Mouse (Mus musculus) liver, adult (tissue): ENCODE data around the gene Ptprg.

Experiments used
- GATA4 ChIP-seq: IDR thresholded peaks from 2 replicates; pipeline ENCODE4 v1.6.1; 2014; ENCODE audit warnings: mild to moderate bottlenecking, low read length; ENCODE audit not compliant: insufficient replicate concordance

Ptprg gene

GRCm38 (mm10) chr14:11584929-11585633 is 31.7 kb downstream of the Ptprg start:
- TF ChIP-seq GATA4 = no peak

GRCm38 (mm10) chr14:11590387-11590786 is 37.1 kb downstream of the Ptprg start:
- no peak for TF ChIP-seq GATA4

GRCm38 (mm10) chr14:11592650-11593049 is 39.3 kb downstream of the Ptprg start:
- no peak for TF ChIP-seq GATA4

GRCm38 (mm10) chr14:11594336-11594735 is 41.0 kb downstream of the Ptprg start:
- TF ChIP-seq GATA4 = no peak

GRCm38 (mm10) chr14:11604133-11604865 is 51.0 kb downstream of the Ptprg start:
- no peak for TF ChIP-seq GATA4

GRCm38 (mm10) chr14:11608366-11608765 is 55.0 kb downstream of the Ptprg start:
- no peak for TF ChIP-seq GATA4

GRCm38 (mm10) chr14:11609857-11610582 is 56.7 kb downstream of the Ptprg start:
- TF ChIP-seq GATA4 = no peak

GRCm38 (mm10) chr14:11612426-11612825 is 59.1 kb downstream of the Ptprg start:
- no peak for TF ChIP-seq GATA4

- TF ChIP-seq GATA4 = no peak
These were observed 59.8 kb downstream of the Ptprg start for GRCm38 (mm10) chr14:11613146-11613545.

- TF ChIP-seq GATA4 = no peak
These were observed 62.4 kb downstream of the Ptprg start for GRCm38 (mm10) chr14:11615697-11616096.

- TF ChIP-seq GATA4 = no peak
These were observed 64.0 kb downstream of the Ptprg start for GRCm38 (mm10) chr14:11617362-11617761.

GRCm38 (mm10) chr14:11618140-11618705 is 64.9 kb downstream of the Ptprg start:
- no peak for TF ChIP-seq GATA4

GRCm38 (mm10) chr14:11619606-11620005 is 66.3 kb downstream of the Ptprg start:
- no peak for TF ChIP-seq GATA4

GRCm38 (mm10) chr14:11620314-11620713 is 67.0 kb downstream of the Ptprg start:
- TF ChIP-seq GATA4 = no peak

- no peak for TF ChIP-seq GATA4
These were observed 67.7 kb downstream of the Ptprg start for GRCm38 (mm10) chr14:11620962-11621568.

- no peak for TF ChIP-seq GATA4
These were observed 70.2 kb downstream of the Ptprg start for GRCm38 (mm10) chr14:11623576-11623975.

- TF ChIP-seq GATA4 = no peak
These were observed 77.4 kb downstream of the Ptprg start for GRCm38 (mm10) chr14:11630736-11631135.
